Mouse (Mus musculus) forebrain, postnatal 0 days (tissue): Measurements from ENCODE around the gene Lag3. TPM values are rescaled to one million over a fixed set of nuclear protein-coding genes. Genes with fewer than 3 reads are reported as not detected.

Experiments used
- ATAC-seq: fragments of 200-750 bp; cut with Nextera tagmentation; 2 replicates; pipeline ENCODE4 v1.8.0; 2017; ENCODE audit warnings: mild to moderate bottlenecking, moderate library complexity
- DNase-seq: peaks from one replicate; pipeline ENCODE4 v3.0.0-alpha.2; 2015
- H3K27ac ChIP-seq: fragments of 300-500 bp; sonication (generic); 2 replicates; pipeline ENCODE4 v1.5.1; 2014; ENCODE audit warnings: low read depth, mild to moderate bottlenecking, antibody characterized with exemption, low read length, moderate library complexity, mixed read lengths
- H3K27me3 ChIP-seq: fragments of 300-500 bp; sonication (generic); 2 replicates; pipeline ENCODE4 v1.6.1; 2014; ENCODE audit warnings: mild to moderate bottlenecking, low read length, mixed read lengths; ENCODE audit not compliant: insufficient read depth
- H3K36me3 ChIP-seq: fragments of 300-500 bp; sonication (generic); 2 replicates; pipeline ENCODE4 v1.6.1; 2014; ENCODE audit warnings: mild to moderate bottlenecking, moderate library complexity; ENCODE audit not compliant: insufficient read depth
- H3K4me1 ChIP-seq: fragments of 300-500 bp; sonication (generic); 2 replicates; pipeline ENCODE4 v1.6.1; 2014; ENCODE audit warnings: antibody characterized with exemption; ENCODE audit not compliant: insufficient read depth
- H3K4me2 ChIP-seq: fragments of 300-500 bp; sonication (generic); 2 replicates; pipeline ENCODE4 v1.6.1; 2014; ENCODE audit warnings: low read depth, mild to moderate bottlenecking, moderate library complexity
- H3K4me3 ChIP-seq: fragments of 300-500 bp; sonication (generic); 2 replicates; pipeline ENCODE4 v1.5.1; 2014; ENCODE audit warnings: low read depth, low read length, mixed read lengths
- H3K9ac ChIP-seq: fragments of 300-500 bp; sonication (generic); 2 replicates; pipeline ENCODE4 v1.6.1; 2014; ENCODE audit warnings: mild to moderate bottlenecking
- H3K9me3 ChIP-seq: fragments of 300-500 bp; sonication (generic); 2 replicates; pipeline ENCODE4 v1.6.1; 2016; ENCODE audit warnings: low read length
- CTCF ChIP-seq: sonication (generic); IDR thresholded peaks from 2 replicates; pipeline ENCODE4 v1.5.1; 2016; ENCODE audit warnings: antibody characterized with exemption, control low read depth, low read depth
- WGBS: fragments of 180-500 bp; shearing (Covaris S2); extraction: QIAGEN DNeasy Blood & Tissue Kit; methylation state at CpG from one replicate; pipeline ENCODE4 v1.1.7; 2014; 5-methylcytosine and 5-hydroxymethylcytosine counted together
- polyA plus RNA-seq: library from polyadenylated mRNA; unstranded; fragments of >200 nt; fragmentation: Nextera tagmentation; extraction: Ambion mirVana; gene quantifications from 2 replicates; pipeline ENCODE4 v1.2.1, GENCODE M21; 2015
- total RNA-seq: library from RNA; depleted of rRNA; stranded (reverse); fragments of >200 nt; gene quantifications from 2 replicates; pipeline ENCODE4 v1.2.3, GENCODE M21; 2014

Gene Lag3
- total and polyA plus RNA-seq, 2 experiments from 2014 or later = 1.9 to 3.9 TPM

DNA sequence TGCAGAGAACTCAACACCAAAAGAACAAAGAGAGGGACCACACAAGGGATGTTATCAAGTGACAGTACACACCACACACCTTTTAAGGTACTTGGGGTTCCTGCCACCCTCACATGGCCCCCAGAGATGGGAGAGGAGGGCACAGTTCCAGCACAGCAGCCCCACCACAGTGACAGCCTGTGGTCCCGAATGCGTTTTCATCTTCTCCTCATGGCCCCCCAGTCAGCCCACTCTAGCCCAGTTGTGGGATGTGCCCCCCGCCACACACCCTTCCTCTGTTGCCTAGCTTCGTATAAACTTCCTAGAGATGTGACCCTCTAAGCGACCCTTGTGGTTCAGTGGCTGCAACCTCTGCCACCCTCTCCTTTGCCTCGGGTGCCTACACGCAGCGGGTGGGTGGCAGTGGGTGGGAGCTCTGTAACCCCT lies 25.5 kb downstream of the Lag3 start:
- no peaks in the 10 kb centered on the region for H3K27me3 ChIP-seq
- H3K27ac ChIP-seq = no peak overlapping the region
- WGBS = 93% methylated on average over 8 of the region's 8 CpGs
- TF ChIP-seq CTCF = no peak
- no peak overlapping the region for H3K9ac ChIP-seq
- DNase-seq (no peak), ATAC-seq (no peak)
- no peak overlapping the region for H3K4me2 ChIP-seq
- H3K36me3 ChIP-seq = no peaks in the 10 kb centered on the region
- H3K4me1 ChIP-seq = no peaks in the 10 kb centered on the region
- H3K4me3 ChIP-seq = no peak overlapping the region
- H3K9me3 ChIP-seq = no peaks in the 10 kb centered on the region

DNA sequence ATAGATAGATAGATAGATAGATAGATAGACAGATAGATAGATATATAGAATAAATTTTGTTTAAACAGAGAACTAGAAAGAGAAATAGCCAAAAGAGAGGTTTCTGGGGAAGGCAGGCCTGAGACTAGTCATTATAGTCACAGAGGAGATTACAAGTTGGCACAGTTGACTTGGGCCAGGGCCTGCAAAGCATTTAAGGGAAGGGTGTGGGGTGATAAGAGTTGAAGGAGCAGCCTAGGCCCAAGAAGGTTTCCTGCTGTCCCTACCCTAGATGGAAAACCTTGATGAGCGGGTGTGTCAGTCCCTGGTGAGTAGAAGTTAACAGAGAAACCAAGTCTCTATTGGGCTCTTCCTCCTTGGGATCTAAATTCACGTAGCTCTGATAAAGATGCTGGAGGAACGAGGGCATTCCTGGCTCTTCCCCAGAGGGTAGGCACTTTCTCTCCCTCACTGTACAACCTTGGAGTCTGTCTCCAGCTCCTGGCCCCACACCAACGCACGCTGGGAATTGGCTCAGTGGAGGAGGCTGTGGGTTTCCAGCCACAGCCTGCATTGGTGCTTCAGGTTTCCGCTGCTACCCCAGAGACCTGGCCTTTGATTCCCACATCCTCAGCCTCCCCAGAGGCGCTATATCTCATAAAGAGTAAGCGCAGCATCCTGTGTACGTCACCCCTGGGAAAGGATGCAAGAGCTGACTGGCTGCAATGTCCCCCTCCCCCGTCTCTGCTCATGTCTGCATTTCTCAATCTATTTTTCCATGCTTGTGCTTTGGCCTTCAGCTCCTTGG lies 26.6 kb downstream of the Lag3 start:
- ATAC-seq = no peak
- 80% methylated on average over 10 of the region's 10 CpGs for WGBS

DNA sequence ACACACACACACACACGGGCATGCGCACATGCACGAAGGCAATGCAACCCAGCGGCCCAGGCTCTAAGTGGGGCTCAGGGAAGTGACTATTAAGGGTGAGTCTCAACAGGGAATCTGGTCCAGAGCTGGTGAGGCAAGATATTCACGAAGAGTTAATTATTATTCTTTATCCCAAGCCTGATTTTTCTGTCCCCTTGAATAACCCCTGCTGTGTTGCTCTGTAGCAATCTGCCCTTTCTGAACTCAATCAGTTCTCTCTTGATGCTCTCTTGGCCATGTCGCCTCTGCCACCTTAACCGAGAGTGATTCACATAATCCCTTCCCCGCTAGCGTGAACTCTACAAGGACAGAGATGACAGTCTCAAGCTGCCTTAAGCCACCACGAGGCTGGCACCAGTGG lies 28.2 kb downstream of the Lag3 start:
- Histone ChIP-seq H3K27me3 (no peaks in the 10 kb centered on the region), H3K4me1 (no peaks in the 10 kb centered on the region), H3K9me3 (no peaks in the 10 kb centered on the region), H3K9ac (no peak overlapping the region), H3K27ac (no peak overlapping the region), H3K4me3 (no peak overlapping the region), H3K36me3 (no peaks in the 10 kb centered on the region), H3K4me2 (no peak overlapping the region)
- no peak for DNase-seq
- TF ChIP-seq CTCF = no peak
- 63% methylated on average over 10 of the region's 10 CpGs for WGBS
- no peak for ATAC-seq

More for the DNA sequence above, 26.6 kb downstream of the Lag3 start:
- TF ChIP-seq CTCF = no peak
- no peak for DNase-seq
- Histone ChIP-seq H3K4me2 (no peak overlapping the region), H3K36me3 (no peaks in the 10 kb centered on the region), H3K27me3 (no peaks in the 10 kb centered on the region), H3K27ac (no peak overlapping the region), H3K9ac (no peak overlapping the region), H3K4me1 (no peaks in the 10 kb centered on the region), H3K4me3 (no peak overlapping the region), H3K9me3 (no peaks in the 10 kb centered on the region)

DNA sequence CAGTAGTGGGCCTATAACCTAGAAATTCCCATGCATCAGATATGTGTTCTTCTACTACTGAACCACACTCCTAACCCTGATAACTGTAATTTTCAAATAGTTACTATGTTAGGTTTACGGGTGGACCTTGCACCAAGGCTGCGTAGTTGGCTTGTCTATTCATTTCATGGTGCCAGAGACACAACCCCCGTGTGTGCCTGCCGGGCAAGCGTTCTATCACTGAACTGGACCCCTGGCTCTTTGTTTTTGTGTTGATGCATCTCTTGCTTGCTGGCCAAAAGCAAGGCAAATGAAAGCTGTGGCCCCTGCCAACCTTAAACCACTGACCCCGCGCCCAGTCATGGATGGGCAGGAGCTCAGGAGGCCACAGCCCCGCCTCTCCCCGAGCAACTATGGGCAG lies 29.7 kb downstream of the Lag3 start:
- 92% methylated on average over 9 of the region's 9 CpGs for WGBS
- H3K9me3 ChIP-seq = no peaks in the 10 kb centered on the region

DNA sequence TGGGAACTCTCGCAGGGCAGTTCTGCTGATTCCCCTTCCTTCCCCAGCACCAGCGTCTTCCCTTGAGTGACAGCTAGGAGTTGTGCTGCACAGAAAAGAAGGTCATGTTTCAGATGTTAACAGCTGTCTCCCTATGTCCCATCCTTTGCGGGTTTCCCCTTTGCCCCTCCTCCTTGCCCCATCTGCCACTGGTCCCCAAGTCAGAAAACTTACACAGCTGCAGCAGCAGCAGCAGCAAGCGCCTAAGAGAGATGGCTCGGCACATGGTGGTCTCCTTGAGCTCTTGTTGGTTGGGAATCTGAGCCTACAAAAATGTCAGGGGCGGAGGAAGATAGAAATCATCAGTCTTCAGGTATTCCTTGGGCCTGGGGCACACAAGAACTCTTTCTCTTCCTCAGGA lies 32.1 kb downstream of the Lag3 start:
- TF ChIP-seq CTCF = no peak
- 72% methylated on average over 6 of the region's 6 CpGs for WGBS
- H3K9ac ChIP-seq = no peak overlapping the region

More for the DNA sequence above, 29.7 kb downstream of the Lag3 start:
- DNase-seq (no peak), ATAC-seq (no peak)
- H3K27ac ChIP-seq = no peak overlapping the region
- H3K4me2 ChIP-seq = no peak overlapping the region
- H3K4me3 ChIP-seq = no peak overlapping the region
- no peaks in the 10 kb centered on the region for H3K4me1 ChIP-seq
- H3K27me3 ChIP-seq = no peaks in the 10 kb centered on the region
- H3K36me3 ChIP-seq = no peaks in the 10 kb centered on the region
- no peak for TF ChIP-seq CTCF
- no peak overlapping the region for H3K9ac ChIP-seq

DNA sequence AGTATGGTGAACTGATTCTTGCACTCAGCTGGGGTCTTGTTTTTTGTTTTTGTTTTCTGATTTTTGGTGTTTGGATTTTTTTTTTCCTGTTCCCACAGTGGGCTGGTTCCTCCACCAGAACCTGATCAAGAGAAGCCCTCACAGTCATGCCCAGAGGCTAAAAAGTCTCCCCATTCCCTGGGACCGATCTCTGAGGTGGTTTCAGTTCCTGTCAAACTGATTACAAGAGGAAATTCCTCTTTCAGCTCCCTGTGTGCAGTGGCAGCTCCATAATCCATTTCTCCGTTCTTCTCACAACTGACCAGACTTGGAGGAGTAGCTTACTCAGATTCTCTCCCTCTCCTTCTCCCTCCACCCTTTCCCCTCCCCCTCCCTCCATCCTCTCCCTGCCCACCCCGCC lies 37.2 kb downstream of the Lag3 start:
- H3K27ac ChIP-seq = no peak overlapping the region
- no peak for ATAC-seq
- no peaks in the 10 kb centered on the region for H3K27me3 ChIP-seq
- H3K4me2 ChIP-seq = no peak overlapping the region
- H3K36me3 ChIP-seq = no peaks in the 10 kb centered on the region
- H3K9ac ChIP-seq = no peak overlapping the region
- no peaks in the 10 kb centered on the region for H3K4me1 ChIP-seq
- no peak for DNase-seq
- no peaks in the 10 kb centered on the region for H3K9me3 ChIP-seq
- no peak overlapping the region for H3K4me3 ChIP-seq
- no peak for TF ChIP-seq CTCF
- 61% methylated on average over 2 of the region's 3 CpGs for WGBS

More for the DNA sequence above, 32.1 kb downstream of the Lag3 start:
- Histone ChIP-seq H3K4me1 (no peaks in the 10 kb centered on the region), H3K9me3 (no peaks in the 10 kb centered on the region), H3K27ac (no peak overlapping the region), H3K4me3 (no peak overlapping the region), H3K27me3 (no peaks in the 10 kb centered on the region), H3K4me2 (no peak overlapping the region), H3K36me3 (no peaks in the 10 kb centered on the region)
- no peak for DNase-seq
- ATAC-seq = no peak

DNA sequence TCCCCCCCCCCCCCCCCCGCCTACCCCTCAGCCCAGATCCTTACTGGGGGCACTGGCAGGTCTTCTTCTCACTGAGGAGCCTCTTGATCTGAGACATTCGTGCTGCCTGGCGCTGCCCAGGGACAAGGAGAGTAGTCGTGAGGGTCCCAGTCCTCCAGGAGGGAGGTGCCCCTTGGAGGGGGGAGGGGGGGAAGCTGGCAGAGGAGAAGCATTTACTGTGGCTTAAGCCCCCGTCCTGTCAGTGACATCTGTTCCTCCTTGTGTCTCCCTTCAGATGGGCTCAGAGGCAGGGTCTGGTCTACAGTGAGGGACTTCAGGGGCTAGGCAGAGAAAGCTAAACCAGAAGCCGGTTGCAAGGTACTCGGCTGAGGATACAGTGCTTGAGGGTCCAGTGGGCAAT lies 44.9 kb downstream of the Lag3 start:
- H3K27me3 ChIP-seq = no peaks in the 10 kb centered on the region
- H3K9ac ChIP-seq = no peak overlapping the region
- H3K9me3 ChIP-seq = no peaks in the 10 kb centered on the region
- ATAC-seq = no peak
- H3K4me3 ChIP-seq = no peak overlapping the region
- H3K27ac ChIP-seq = no peak overlapping the region
- no peak for TF ChIP-seq CTCF
- no peak for DNase-seq
- H3K4me1 ChIP-seq = peaks cover 11% of the 10 kb centered on the region
- no peaks in the 10 kb centered on the region for H3K36me3 ChIP-seq
- no peak overlapping the region for H3K4me2 ChIP-seq
- WGBS = 63% methylated on average over 6 of the region's 7 CpGs
